Mouse (Mus musculus) heart, adult 2 months (tissue): ENCODE measurements at regions not wholly inside any gene's neighbourhood (a gene's known extent, or its start where the extent isn't known, plus 50 kb on each side); places are given as distances from the start of the nearest gene placed in this dataset.

ENCODE experiments used
- DNase-seq, 2 experiments: peaks; one replicate each; pipeline ENCODE4 v3.0.0; 2021
- H3K27ac ChIP-seq: fragments of 200-600 bp; 2 replicates; pipeline ENCODE4 v1.8.1; 2022
- H3K27me3 ChIP-seq: fragments of 200-500 bp; 2 replicates; pipeline ENCODE4 v1.6.1; 2012; ENCODE audit warnings: mild to moderate bottlenecking, low read length, inconsistent platforms, mixed read lengths; ENCODE audit not compliant: control insufficient read depth, insufficient read depth
- H3K36me3 ChIP-seq: fragments of 200-500 bp; 2 replicates; pipeline ENCODE4 v1.6.1; 2012; ENCODE audit warnings: low read length, inconsistent platforms; ENCODE audit not compliant: control insufficient read depth, insufficient read depth
- H3K4me1 ChIP-seq: fragments of 200-500 bp; 2 replicates; pipeline ENCODE4 v1.6.1; 2011; ENCODE audit warnings: low read length; ENCODE audit not compliant: control insufficient read depth, insufficient read depth
- H3K4me3 ChIP-seq: fragments of 200-600 bp; 2 replicates; pipeline ENCODE4 v1.8.1; 2022
- H3K79me2 ChIP-seq: fragments of 200-500 bp; replicated peaks from 2 replicates; pipeline ENCODE4 v1.6.1; 2012; ENCODE audit warnings: mild to moderate bottlenecking, inconsistent platforms, low read length, moderate library complexity, mixed read lengths; ENCODE audit not compliant: control insufficient read depth, insufficient read depth
- H3K9ac ChIP-seq: fragments of 200-500 bp; 2 replicates; pipeline ENCODE4 v1.6.1; 2012; ENCODE audit warnings: low read depth, mild to moderate bottlenecking, control low read depth, inconsistent platforms, low read length, mixed read lengths
- CTCF ChIP-seq: fragments of 200-600 bp; IDR thresholded peaks from 2 replicates; pipeline ENCODE4 v1.8.1; 2022; ENCODE audit warnings: antibody characterized with exemption, mild to moderate bottlenecking, moderate library complexity
- EP300 ChIP-seq: fragments of 200-500 bp; IDR thresholded peaks from 2 replicates; pipeline ENCODE4 v1.6.1; 2011; ENCODE audit warnings: low read depth, low read length, control low read depth; ENCODE audit not compliant: insufficient read depth
- POLR2A ChIP-seq: fragments of 200-500 bp; IDR thresholded peaks from 2 replicates; pipeline ENCODE4 v1.6.1; 2011; ENCODE audit warnings: mild to moderate bottlenecking, low read depth, low read length, control low read depth; ENCODE audit not compliant: insufficient read depth
- WGBS: fragments of 180-500 bp; shearing (Covaris S2); methylation state at CpG from one replicate; pipeline ENCODE4 v1.1.7; 2018; 5-methylcytosine and 5-hydroxymethylcytosine counted together
- intact Hi-C: fragments of 180-260 bp; cut with DNase I; formaldehyde crosslinking; loops from one replicate; pipeline ENCODE4 v1.15.1; 2025

- Histone ChIP-seq H3K4me1 (no peaks in the 10 kb centered on the region), H3K27me3 (no peaks in the 10 kb centered on the region), H3K79me2 (no peaks in the 10 kb centered on the region), H3K4me3 (no peak overlapping the region), H3K27ac (no peak overlapping the region), H3K9ac (no peak overlapping the region), H3K36me3 (no peaks in the 10 kb centered on the region)
- no peak for DNase-seq
- 10% methylated on average over 1 of the region's 1 CpGs for WGBS
- TF ChIP-seq CTCF, result no peak
- no peak for TF ChIP-seq EP300
- no peak for TF ChIP-seq POLR2A
- intact Hi-C loops, result loop anchor here (10.0 kb wide), 2 partner anchors 348 to 1488 kb away; no protein-coding TSS in a partner anchor
These were observed 95.6 kb upstream of the Tmprss15 start for GRCm38 (mm10) chr16:79186471-79186870.

GRCm38 (mm10) chr16:79182474-79182873, 91.6 kb upstream of the Tmprss15 start:
- Histone ChIP-seq H3K4me1 (no peaks in the 10 kb centered on the region), H3K27ac (no peak overlapping the region), H3K27me3 (no peaks in the 10 kb centered on the region), H3K4me3 (no peak overlapping the region), H3K36me3 (no peaks in the 10 kb centered on the region), H3K9ac (no peak overlapping the region), H3K79me2 (no peaks in the 10 kb centered on the region)
- intact Hi-C loops, result loop anchor here (10.0 kb wide), 2 partner anchors 352 to 1492 kb away; no protein-coding TSS in a partner anchor
- DNase-seq, result no peak
- WGBS, result 72% methylated on average over 2 of the region's 2 CpGs
- TF ChIP-seq EP300, result no peak
- TF ChIP-seq POLR2A, result no peak
- TF ChIP-seq CTCF, result peak; percentile 54

- Histone ChIP-seq H3K27ac (no peak overlapping the region), H3K79me2 (no peaks in the 10 kb centered on the region), H3K36me3 (no peaks in the 10 kb centered on the region), H3K9ac (no peak overlapping the region), H3K27me3 (no peaks in the 10 kb centered on the region), H3K4me3 (no peak overlapping the region), H3K4me1 (no peaks in the 10 kb centered on the region)
- WGBS, result 75% methylated on average over 15 of the region's 15 CpGs
- TF ChIP-seq CTCF (no peak), POLR2A (no peak), EP300 (no peak)
- DNase-seq, result no peak
- intact Hi-C loops, result no loop called here
These were observed 86.6 kb upstream of the Tmprss15 start for GRCm38 (mm10) chr16:79177299-79177999.

GRCm38 (mm10) chr16:79176832-79177243, 85.9 kb upstream of the Tmprss15 start:
- Histone ChIP-seq H3K27ac (no peak overlapping the region), H3K79me2 (no peaks in the 10 kb centered on the region), H3K4me1 (no peaks in the 10 kb centered on the region), H3K4me3 (no peak overlapping the region), H3K9ac (no peak overlapping the region), H3K36me3 (no peaks in the 10 kb centered on the region), H3K27me3 (no peaks in the 10 kb centered on the region)
- TF ChIP-seq CTCF (no peak), EP300 (no peak), POLR2A (no peak)
- intact Hi-C loops, result no loop called here
- 66% methylated on average over 6 of the region's 6 CpGs for WGBS
- DNase-seq, result no peak

GRCm38 (mm10) chr16:79168193-79168592, 77.3 kb upstream of the Tmprss15 start:
- no peaks in the 10 kb centered on the region for H3K79me2 ChIP-seq
- intact Hi-C loops, result no loop called here
- TF ChIP-seq POLR2A (no peak), CTCF (peak; percentile 85)
- H3K27ac ChIP-seq, result no peak overlapping the region
- peak in 1 of 2 experiments; percentile 44 for DNase-seq
- no peaks in the 10 kb centered on the region for H3K27me3 ChIP-seq
- H3K4me1 ChIP-seq, result no peaks in the 10 kb centered on the region
- H3K9ac ChIP-seq, result no peak overlapping the region
- no peak overlapping the region for H3K4me3 ChIP-seq
- 15% methylated on average over 8 of the region's 8 CpGs for WGBS
- H3K36me3 ChIP-seq, result no peaks in the 10 kb centered on the region

- Histone ChIP-seq H3K4me3 (no peak overlapping the region), H3K27me3 (no peaks in the 10 kb centered on the region), H3K79me2 (no peaks in the 10 kb centered on the region), H3K9ac (no peak overlapping the region), H3K36me3 (no peaks in the 10 kb centered on the region), H3K27ac (no peak overlapping the region), H3K4me1 (no peaks in the 10 kb centered on the region)
- no peak for TF ChIP-seq EP300
- no peak for TF ChIP-seq POLR2A
- DNase-seq, result no peak
- 40% methylated on average over 1 of the region's 1 CpGs for WGBS
- intact Hi-C loops, result no loop called here
These were observed 51.9 kb upstream of the Tmprss15 start for GRCm38 (mm10) chr16:79142813-79143212.
